Comparison of ENCODE assay signal across 9 mouse cellular contexts in the genomic region with DNA sequence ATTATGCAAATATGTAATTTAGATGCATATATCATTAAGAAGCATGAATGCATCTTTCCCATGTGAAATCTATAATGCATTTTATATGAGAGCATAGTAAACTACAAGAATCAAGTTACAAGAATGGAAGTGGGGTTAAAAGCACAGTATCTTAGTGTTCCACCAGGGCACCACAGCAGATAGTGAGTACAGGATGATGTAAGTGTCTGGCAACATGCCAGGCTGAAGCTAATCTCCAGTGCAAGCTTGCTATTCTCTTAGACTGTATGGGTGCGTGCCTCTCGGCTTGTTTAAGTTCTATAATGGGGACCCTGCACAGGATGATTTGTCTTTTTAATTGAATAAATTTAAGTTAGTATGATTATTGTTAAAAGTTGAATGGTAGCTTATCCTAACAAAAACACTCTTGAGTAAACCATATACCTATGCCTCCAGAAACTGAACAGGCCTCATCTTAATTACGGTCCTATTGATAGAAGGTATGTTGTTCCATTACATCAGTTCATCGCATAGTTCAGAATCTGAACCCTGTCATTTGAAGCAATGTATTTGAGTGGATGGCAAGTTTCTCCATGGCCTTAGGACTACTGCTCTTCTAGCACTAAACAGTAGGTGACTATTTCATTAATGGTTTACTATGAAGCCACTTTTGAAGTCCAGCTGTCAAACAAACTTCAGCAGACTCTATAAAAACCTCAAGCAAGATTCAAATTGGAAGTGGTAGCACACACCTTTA. TPM values are rescaled to one million over a fixed set of nuclear protein-coding genes. Genes with fewer than 3 reads are reported as not detected.
DNase-seq lines count a peak whose midpoint lies in the region; ATAC-seq and TF ChIP-seq lines count a peak whose summit lies in the region.
"Had no signal": no experiment of that assay in that cellular context is flagged by ENCODE, and none has a peak within 500 bp of the region (broad histone marks: within the 10 kb centered on the region; RNA-seq: fewer than 3 reads in every experiment).

No protein-coding gene starts in this region.

- peak; percentile 51 for TF ChIP-seq CTCF in hindbrain, postnatal 0 days (IDR thresholded peaks at IDR 0.05; ENCODE audit: low read depth)

- no peaks in the 10 kb centered on the region for H3K9me3 ChIP-seq in hindbrain, postnatal 0 days (ENCODE audit: low read length)
- H3K9me3 ChIP-seq in liver, embryonic 13.5 days (replicated peaks): no peaks in the 10 kb centered on the region
- H3K9me3 ChIP-seq: embryonic facial prominence, embryonic 15.5 days had no signal

- no peaks in the 10 kb centered on the region for H3K27me3 ChIP-seq in hindbrain, postnatal 0 days (ENCODE audit: insufficient read depth, low read length)
- H3K27me3 ChIP-seq in liver, embryonic 13.5 days: no peaks in the 10 kb centered on the region
- H3K27me3 ChIP-seq: embryonic facial prominence, embryonic 15.5 days had no signal

- H3K9ac ChIP-seq in hindbrain, postnatal 0 days (replicated peaks; ENCODE audit: low read length): no peak overlapping the region
- no peak overlapping the region for H3K9ac ChIP-seq in liver, embryonic 13.5 days
- H3K9ac ChIP-seq: embryonic facial prominence, embryonic 15.5 days had no signal

- no peak overlapping the region for H3K4me3 ChIP-seq in hindbrain, postnatal 0 days (ENCODE audit: low read length)
- H3K4me3 ChIP-seq in liver, embryonic 13.5 days (replicated peaks): no peak overlapping the region
- H3K4me3 ChIP-seq: embryonic facial prominence, embryonic 15.5 days had no signal

- H3K4me1 ChIP-seq in hindbrain, postnatal 0 days (ENCODE audit: insufficient read depth, low read length): no peaks in the 10 kb centered on the region
- peaks cover 12% of the 10 kb centered on the region for H3K4me1 ChIP-seq in liver, embryonic 13.5 days (replicated peaks)
- H3K4me1 ChIP-seq: embryonic facial prominence, embryonic 15.5 days had no signal

- WGBS in hindbrain, postnatal 0 days: 62% methylated on average over 4 of the region's 4 CpGs
- 51% methylated on average over 4 of the region's 4 CpGs for WGBS in liver, embryonic 13.5 days (ENCODE audit: insufficient replicate concordance)

- H3K36me3 ChIP-seq in hindbrain, postnatal 0 days (ENCODE audit: insufficient read depth, low read length): peaks cover 15% of the 10 kb centered on the region; the same call in 1 of the 2 replicates
- H3K36me3 ChIP-seq in liver, embryonic 13.5 days: peaks cover 14% of the 10 kb centered on the region; the same call in 1 of the 2 replicates

- H3K27ac ChIP-seq in hindbrain, postnatal 0 days: no peak overlapping the region
- peak overlapping the region; percentile 15; the same call in 1 of the 2 replicates for H3K27ac ChIP-seq in liver, embryonic 13.5 days
- H3K27ac ChIP-seq: embryonic facial prominence, embryonic 15.5 days had no signal

- peak; percentile 69 for DNase-seq in spleen, adult 12 weeks (ENCODE audit: low spot score)
- no peak for DNase-seq in spleen, adult 18-20 months
- DNase-seq in c-Kit-positive CD71-positive TER-119-negative erythroid progenitor cells, embryonic 14.5 days (ENCODE audit: low read depth): peak; percentile 93
- DNase-seq in gastrocnemius, adult 18-20 months (ENCODE audit: low spot score): peak; percentile 78
- peak; percentile 77 for DNase-seq in hindbrain, postnatal 0 days (ENCODE audit: low spot score)
- DNase-seq in liver, embryonic 13.5 days: peak; percentile 55
- peak; percentile 90 for DNase-seq in retina, postnatal 1 day
- DNase-seq in thymus, adult 18-20 months: no peak

- no peak overlapping the region for H3K4me2 ChIP-seq in hindbrain, postnatal 0 days (ENCODE audit: low read depth, low read length)
- no peak overlapping the region for H3K4me2 ChIP-seq in liver, embryonic 13.5 days
- H3K4me2 ChIP-seq: embryonic facial prominence, embryonic 15.5 days had no signal

- ATAC-seq in hindbrain, postnatal 0 days: peak; percentile 71; the same call in 1 of the 2 replicates
- ATAC-seq in liver, embryonic 13.5 days (ENCODE audit: low read depth): peak; percentile 99

RNA-seq across cellular contexts. Expression of a gene that starts 37.7 kb away (rescaled TPM):
- total RNA-seq in gastrocnemius, adult 18-20 months (2021): 1 to 10 TPM; 7.0 to 7.8 TPM
- 32.2 and 41.9 TPM in 2 replicates for total RNA-seq in hindbrain, postnatal 0 days (2014; rRNA removed)
- 39.5 and 44.6 TPM in 2 replicates for polyA plus RNA-seq in hindbrain, postnatal 0 days (2015; fragmentation: Nextera tagmentation; extraction: Ambion mirVana)
- 2.9 and 3.7 TPM in 2 replicates for polyA plus RNA-seq in liver, embryonic 13.5 days (2015; fragmentation: Nextera tagmentation; extraction: Ambion mirVana)

Comparison
In these comparisons a context has a peak if more than half of its experiments do, and no peak if none do; other contexts are left out.
1. DNase-seq: peak in spleen, adult 12 weeks (single experiment), c-Kit-positive CD71-positive TER-119-negative erythroid progenitor cells, embryonic 14.5 days (single experiment), gastrocnemius, adult 18-20 months (single experiment), hindbrain, postnatal 0 days (single experiment), liver, embryonic 13.5 days (single experiment) and retina, postnatal 1 day (single experiment); none in spleen, adult 18-20 months (0 of 2) and thymus, adult 18-20 months (0 of 2).